In genomic region chr4:126734001-126734603, GRCm38 (mm10) we compare ENCODE assay signal across 20 mouse cellular contexts. TPM values are rescaled to one million over a fixed set of nuclear protein-coding genes. Genes with fewer than 3 reads are reported as not detected.
DNase-seq lines count a peak whose midpoint lies in the region; ATAC-seq and TF ChIP-seq lines count a peak whose summit lies in the region.
"Had no signal": no experiment of that assay in that cellular context is flagged by ENCODE, and none has a peak within 500 bp of the region (broad histone marks: within the 10 kb centered on the region; RNA-seq: fewer than 3 reads in every experiment).

No protein-coding gene starts in this region.

- peak; percentile 41 for DNase-seq in hindbrain, embryonic 11.5 days (ENCODE audit: low spot score)
- DNase-seq in hindbrain, postnatal 0 days (ENCODE audit: low spot score): no peak
- no peak for DNase-seq in ES-E14 (ENCODE audit: low read depth, low spot score)
- no peak for DNase-seq in lung, postnatal 10 days
- DNase-seq in cerebellum, postnatal 36 days: no peak
- DNase-seq in cerebellum, adult 9-11 months: no peak
- DNase-seq: adrenal gland, adult 8-10 months; cerebellum, postnatal 25 days; heart, adult 18-20 months; kidney, adult 18-20 months; spleen, adult 18-20 months had no signal

- H3K9me3 ChIP-seq in hindbrain, embryonic 11.5 days (ENCODE audit: control insufficient read depth, low read length): no peaks in the 10 kb centered on the region
- H3K9me3 ChIP-seq in hindbrain, postnatal 0 days (ENCODE audit: low read length): no peaks in the 10 kb centered on the region
- no peaks in the 10 kb centered on the region for H3K9me3 ChIP-seq in ES-E14 (ENCODE audit: control insufficient read depth, insufficient read depth, low read depth, low read length)
- H3K9me3 ChIP-seq in limb, embryonic 15.5 days: no peaks in the 10 kb centered on the region

- H3K36me3 ChIP-seq in hindbrain, embryonic 11.5 days (ENCODE audit: control insufficient read depth, insufficient read depth, low read length): no peaks in the 10 kb centered on the region
- H3K36me3 ChIP-seq in hindbrain, postnatal 0 days (ENCODE audit: insufficient read depth, low read length): no peaks in the 10 kb centered on the region
- H3K36me3 ChIP-seq in ES-E14 (ENCODE audit: control insufficient read depth, insufficient read depth, low read length, poor library complexity, severe bottlenecking): no peaks in the 10 kb centered on the region
- no peaks in the 10 kb centered on the region for H3K36me3 ChIP-seq in limb, embryonic 15.5 days

- H3K9ac ChIP-seq in hindbrain, embryonic 11.5 days (ENCODE audit: low read depth, low read length): no peak overlapping the region
- H3K9ac ChIP-seq in hindbrain, postnatal 0 days (replicated peaks; ENCODE audit: low read length): no peak overlapping the region
- H3K9ac ChIP-seq in ES-E14 (ENCODE audit: insufficient read depth, low read depth, low read length, poor library complexity, severe bottlenecking): no peak overlapping the region
- H3K9ac ChIP-seq in limb, embryonic 15.5 days: no peak overlapping the region

- no peak overlapping the region for H3K27ac ChIP-seq in hindbrain, embryonic 11.5 days (ENCODE audit: low read depth, low read length)
- H3K27ac ChIP-seq in hindbrain, postnatal 0 days: no peak overlapping the region
- no peak overlapping the region for H3K27ac ChIP-seq in ES-E14 (ENCODE audit: insufficient read depth, low read depth, low read length, poor library complexity, severe bottlenecking)
- no peak overlapping the region for H3K27ac ChIP-seq in brown adipose tissue, adult 24 weeks (replicated peaks; ENCODE audit: low read depth, low read length)
- H3K27ac ChIP-seq in limb, embryonic 15.5 days: no peak overlapping the region

- no peak for TF ChIP-seq CTCF in hindbrain, postnatal 0 days (IDR thresholded peaks at IDR 0.05; ENCODE audit: low read depth)

- 5% methylated on average over 16 of the region's 16 CpGs for WGBS in hindbrain, embryonic 11.5 days
- WGBS in hindbrain, postnatal 0 days: 5% methylated on average over 16 of the region's 16 CpGs
- 2% methylated on average over 16 of the region's 16 CpGs for WGBS in limb, embryonic 15.5 days

- H3K4me1 ChIP-seq in hindbrain, embryonic 11.5 days (replicated peaks; ENCODE audit: control insufficient read depth, insufficient read depth, low read length): peaks cover 9% of the 10 kb centered on the region
- H3K4me1 ChIP-seq in hindbrain, postnatal 0 days (ENCODE audit: insufficient read depth, low read length): no peaks in the 10 kb centered on the region
- peaks cover 3 to 7% of the 10 kb centered on the region in 2 experiments; a peak in 2 of 4 replicates for H3K4me1 ChIP-seq in ES-E14 (ENCODE audit: control insufficient read depth in 2 of 2, insufficient read depth in 2 of 2, low read length in 2 of 2, poor library complexity in 1 of 2)
- H3K4me1 ChIP-seq in brown adipose tissue, adult 24 weeks (ENCODE audit: control insufficient read depth, insufficient read depth, insufficient read length, low read length): no peaks in the 10 kb centered on the region
- peaks cover 37% of the 10 kb centered on the region for H3K4me1 ChIP-seq in limb, embryonic 15.5 days

- in situ Hi-C loops in ES-E14 (cut with MboI; ENCODE audit: low sequenced_read_pairs in 2 of 2, unreplicated experiment in 2 of 2): loop anchor here in 1 of 2 experiments (10.0 kb wide), 1 partner anchor 129 kb away; the partner anchor contains the start of gene 5730409E04Rik

- no peak overlapping the region for H3K4me2 ChIP-seq in hindbrain, embryonic 11.5 days (replicated peaks; ENCODE audit: low read depth, low read length)
- H3K4me2 ChIP-seq in hindbrain, postnatal 0 days (ENCODE audit: low read depth, low read length): no peak overlapping the region
- no peak overlapping the region for H3K4me2 ChIP-seq in limb, embryonic 15.5 days
- H3K4me2 ChIP-seq: liver, embryonic 11.5 days had no signal

- ATAC-seq in hindbrain, embryonic 11.5 days (ENCODE audit: low FRiP score): no peak
- no peak for ATAC-seq in hindbrain, postnatal 0 days
- no peak for ATAC-seq in limb, embryonic 15.5 days (ENCODE audit: insufficient number of reproducible peaks, low FRiP score, low TSS enrichment, low read depth)
- ATAC-seq: lung, postnatal 0 days had no signal

- peak overlapping the region; percentile 22; the same call in 1 of the 2 replicates for H3K4me3 ChIP-seq in hindbrain, embryonic 11.5 days (ENCODE audit: low read depth, low read length)
- no peak overlapping the region for H3K4me3 ChIP-seq in hindbrain, postnatal 0 days (ENCODE audit: low read length)
- H3K4me3 ChIP-seq in ES-E14 (ENCODE audit: insufficient read depth in 1 of 2, low read depth in 1 of 2, low read length in 2 of 2, poor library complexity in 1 of 2, severe bottlenecking in 1 of 2): peak overlapping the region; percentile 28 to 49; a peak in 3 of 4 replicates
- peak overlapping the region; percentile 7; the same call in 1 of the 2 replicates for H3K4me3 ChIP-seq in brown adipose tissue, adult 24 weeks (ENCODE audit: insufficient read depth, low read depth, low read length)
- peak overlapping the region; percentile 40; the same call in 1 of the 2 replicates for H3K4me3 ChIP-seq in limb, embryonic 15.5 days

- peaks cover 89% of the 10 kb centered on the region for H3K27me3 ChIP-seq in hindbrain, embryonic 11.5 days (ENCODE audit: control insufficient read depth, insufficient read depth, low read length)
- H3K27me3 ChIP-seq in hindbrain, postnatal 0 days (ENCODE audit: insufficient read depth, low read length): peaks cover 79% of the 10 kb centered on the region
- H3K27me3 ChIP-seq in limb, embryonic 15.5 days: peaks cover 96% of the 10 kb centered on the region

TF ChIP-seq in ES-E14, 5 proteins besides CTCF, POLR2A, EP300 and RAD21:
- TF ChIP-seq ZC3H11A (IDR thresholded peaks at IDR 0.05; ENCODE audit: borderline replicate concordance, low read depth, low read length): no peak
- TF ChIP-seq CHD2 (IDR thresholded peaks at IDR 0.05; ENCODE audit: low read depth, low read length): no peak
- TF ChIP-seq HCFC1 (IDR thresholded peaks at IDR 0.05; ENCODE audit: borderline replicate concordance, insufficient read depth, low read length): no peak
- no peak for TF ChIP-seq ZNF384 (IDR thresholded peaks at IDR 0.05; ENCODE audit: low read depth, low read length)
- no peak for TF ChIP-seq MAFK (IDR thresholded peaks at IDR 0.05; ENCODE audit: insufficient read depth, low read depth, low read length)
TF ChIP-seq in ES-E14: peak in this region for 0.

RNA-seq across cellular contexts. Expression of gene Tfap2e, which starts 1.9 kb away (rescaled TPM):
- polyA plus RNA-seq in hindbrain, embryonic 11.5 days (2014; fragmentation: Nextera tagmentation; extraction: Ambion mirVana): 0.95 and 0.99 TPM in 2 replicates
- not detected in 2 replicates for total RNA-seq in hindbrain, postnatal 0 days (2014; rRNA removed)
- polyA plus RNA-seq in hindbrain, postnatal 0 days (2015; fragmentation: Nextera tagmentation; extraction: Ambion mirVana): 0.15 and 0.16 TPM in 2 replicates
- total RNA-seq in ES-E14 (2012; rRNA removed): 0.49 and 1.1 TPM in 2 replicates
- polyA plus RNA-seq in brown adipose tissue, adult 24 weeks (2012; ENCODE audit: insufficient read depth, insufficient read length, missing spikeins): not detected in 2 replicates
- polyA plus RNA-seq in limb, embryonic 15.5 days (2015; fragmentation: Nextera tagmentation; extraction: Ambion mirVana): 0.48 and 0.54 TPM in 2 replicates
- total RNA-seq: adrenal gland, adult 8-10 months; gastrocnemius, adult 18-20 months; heart, adult 18-20 months; heart, postnatal 25 days; left cerebral cortex, adult 18-20 months had no signal
- polyA plus RNA-seq: large intestine, adult 2 months; liver, embryonic 11.5 days; lung, postnatal 0 days; neural tube, embryonic 14.5 days had no signal

RNA-seq across cellular contexts. Expression of gene Ncdn, which starts 19.1 kb away (rescaled TPM):
- 24.5 and 27.0 TPM in 2 replicates for polyA plus RNA-seq in hindbrain, embryonic 11.5 days (2014; fragmentation: Nextera tagmentation; extraction: Ambion mirVana)
- total RNA-seq in hindbrain, postnatal 0 days (2014; rRNA removed): 380 and 389 TPM in 2 replicates
- polyA plus RNA-seq in hindbrain, postnatal 0 days (2015; fragmentation: Nextera tagmentation; extraction: Ambion mirVana): 149 and 158 TPM in 2 replicates
- total RNA-seq in ES-E14 (2012; rRNA removed): 25.8 and 26.3 TPM in 2 replicates
- polyA plus RNA-seq in brown adipose tissue, adult 24 weeks (2012; ENCODE audit: insufficient read depth, insufficient read length, missing spikeins): 6.8 and 7.1 TPM in 2 replicates
- 29.9 and 31.4 TPM in 2 replicates for polyA plus RNA-seq in limb, embryonic 15.5 days (2015; fragmentation: Nextera tagmentation; extraction: Ambion mirVana)

RNA-seq across cellular contexts. Expression of gene AU040320, which starts 19.2 kb away (rescaled TPM):
- polyA plus RNA-seq in hindbrain, embryonic 11.5 days (2014; fragmentation: Nextera tagmentation; extraction: Ambion mirVana): 28.1 and 28.6 TPM in 2 replicates
- total RNA-seq in hindbrain, postnatal 0 days (2014; rRNA removed): 43.9 and 45.4 TPM in 2 replicates
- 30.5 and 33.6 TPM in 2 replicates for polyA plus RNA-seq in hindbrain, postnatal 0 days (2015; fragmentation: Nextera tagmentation; extraction: Ambion mirVana)
- total RNA-seq in ES-E14 (2012; rRNA removed): 11.3 and 14.1 TPM in 2 replicates
- 9.3 and 11.1 TPM in 2 replicates for polyA plus RNA-seq in brown adipose tissue, adult 24 weeks (2012; ENCODE audit: insufficient read depth, insufficient read length, missing spikeins)
- polyA plus RNA-seq in limb, embryonic 15.5 days (2015; fragmentation: Nextera tagmentation; extraction: Ambion mirVana): 17.9 and 19.0 TPM in 2 replicates

RNA-seq across cellular contexts. Expression of gene Psmb2, which starts 56.7 kb away (rescaled TPM):
- 517 and 551 TPM in 2 replicates for polyA plus RNA-seq in hindbrain, embryonic 11.5 days (2014; fragmentation: Nextera tagmentation; extraction: Ambion mirVana)
- 164 and 207 TPM in 2 replicates for total RNA-seq in hindbrain, postnatal 0 days (2014; rRNA removed)
- polyA plus RNA-seq in hindbrain, postnatal 0 days (2015; fragmentation: Nextera tagmentation; extraction: Ambion mirVana): 465 and 473 TPM in 2 replicates
- 140 and 200 TPM in 2 replicates for total RNA-seq in ES-E14 (2012; rRNA removed)
- polyA plus RNA-seq in brown adipose tissue, adult 24 weeks (2012; ENCODE audit: insufficient read depth, insufficient read length, missing spikeins): 262 and 284 TPM in 2 replicates
- 443 and 449 TPM in 2 replicates for polyA plus RNA-seq in limb, embryonic 15.5 days (2015; fragmentation: Nextera tagmentation; extraction: Ambion mirVana)
